Mouse (Mus musculus) kidney, postnatal 14 days (tissue): ENCODE data around the gene Eml2.

ENCODE experiments used
- DNase-seq: peaks from one replicate; pipeline ENCODE4 v3.0.0; 2022; ENCODE audit warnings: mixed read lengths

Eml2 gene

DNA sequence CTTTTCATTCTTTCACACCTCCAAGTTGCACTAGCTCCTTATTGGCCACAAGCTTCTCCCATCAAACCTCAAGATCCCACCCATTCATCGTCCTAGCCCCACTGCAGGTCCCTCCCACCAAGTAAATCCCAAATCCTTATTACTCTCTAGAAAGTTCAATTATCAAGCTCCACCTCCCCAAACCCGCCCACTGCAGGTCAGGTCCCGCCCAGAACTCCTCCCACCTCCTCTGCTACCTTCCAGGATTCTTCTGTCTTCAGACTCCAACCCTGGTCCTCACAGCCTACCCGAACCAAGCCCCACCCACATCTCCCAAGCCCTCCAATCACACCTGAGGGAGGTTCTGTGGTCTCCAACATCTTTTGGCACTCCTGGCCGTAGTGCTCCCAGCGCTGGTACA is 12.0 kb upstream of the Eml2 start:
- peak; percentile 49 for DNase-seq

DNA sequence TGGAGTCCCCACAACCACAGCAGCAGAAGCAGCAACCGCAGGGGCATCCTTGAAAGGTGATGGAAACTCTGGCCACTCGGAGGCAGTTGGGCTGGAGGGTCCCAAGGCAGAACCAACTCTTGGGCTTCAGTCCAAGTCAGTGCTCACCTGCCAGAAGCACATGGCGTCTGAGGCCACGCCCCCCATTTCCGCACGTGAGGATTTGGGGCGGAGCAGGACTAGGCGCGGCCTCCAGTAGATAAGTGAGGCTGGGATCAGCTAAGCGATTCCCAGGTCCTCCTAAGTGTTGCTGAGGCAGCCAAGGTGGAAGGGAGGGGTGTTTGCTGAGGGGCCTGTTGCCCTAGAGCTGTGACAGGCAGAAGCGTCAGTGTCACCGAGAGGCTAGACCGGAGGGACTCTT is 11.2 kb upstream of the Eml2 start:
- DNase-seq: no peak

DNA sequence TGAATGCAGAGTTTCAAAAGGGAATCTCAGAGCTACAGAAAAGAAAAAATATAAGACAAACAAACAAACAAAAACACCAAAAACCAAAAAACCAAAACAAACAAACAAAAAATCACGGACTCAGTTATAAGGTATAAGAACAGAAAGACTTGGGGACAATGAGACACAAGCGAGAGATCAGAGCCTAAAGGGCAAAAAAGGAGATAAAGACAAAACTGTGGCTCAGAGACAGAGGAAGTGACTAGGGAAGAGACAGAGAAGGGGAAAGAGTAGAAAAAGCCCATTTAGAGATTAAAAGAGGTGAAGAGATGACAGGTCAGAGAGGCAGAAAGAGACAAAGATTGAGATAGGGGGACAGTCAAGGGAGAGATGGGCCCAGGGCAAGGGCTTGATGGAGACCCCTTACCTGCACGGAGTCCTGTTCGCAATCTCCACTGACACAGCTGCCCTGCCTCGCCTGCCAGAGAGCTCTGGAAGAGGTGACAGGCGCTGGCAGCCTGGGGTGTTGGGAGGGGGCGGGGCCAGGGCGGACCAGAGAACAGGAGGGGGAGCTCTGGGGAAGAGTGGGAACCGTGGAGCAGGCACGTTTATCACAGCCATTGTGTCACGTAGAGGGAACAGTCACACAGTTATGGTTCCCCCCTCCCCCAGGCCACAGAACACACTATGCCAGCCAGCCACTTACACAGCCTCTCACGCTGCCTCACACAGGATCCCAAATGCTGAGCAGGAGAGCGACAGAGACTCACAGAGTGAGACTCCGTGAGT is 10.4 kb upstream of the Eml2 start, which contains the start of gene Gipr:
Gene Gipr (minus strand): TSS at position 472 of the 768 bp plus-strand sequence.
- DNase-seq: no peak

- DNase-seq: no peak
Measured at GRCm38 (mm10) chr7:19166990-19167389, 9.2 kb upstream of the Eml2 start.

DNA sequence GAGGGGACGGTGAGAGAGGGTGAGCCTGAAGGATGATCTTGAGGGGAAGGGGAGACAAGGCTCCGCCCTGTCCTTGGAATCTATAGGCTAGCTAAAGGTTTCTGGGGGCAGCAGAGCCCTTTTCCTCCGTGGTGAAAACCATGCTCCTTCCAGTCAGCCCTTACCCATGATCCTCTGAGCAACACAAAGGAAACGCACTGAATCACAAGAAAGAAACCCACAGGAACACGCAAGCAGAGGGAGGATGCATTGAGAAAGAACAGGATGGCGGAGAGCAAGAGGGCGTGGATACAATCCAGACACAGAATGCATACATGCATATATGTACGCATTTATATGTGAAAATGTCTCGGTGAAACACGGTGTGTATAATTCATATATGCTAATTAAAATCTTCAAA is 6.7 kb upstream of the Eml2 start:
- DNase-seq: no peak

- peak; percentile 43 for DNase-seq
Measured at GRCm38 (mm10) chr7:19170142-19170541, 6.1 kb upstream of the Eml2 start.

DNA sequence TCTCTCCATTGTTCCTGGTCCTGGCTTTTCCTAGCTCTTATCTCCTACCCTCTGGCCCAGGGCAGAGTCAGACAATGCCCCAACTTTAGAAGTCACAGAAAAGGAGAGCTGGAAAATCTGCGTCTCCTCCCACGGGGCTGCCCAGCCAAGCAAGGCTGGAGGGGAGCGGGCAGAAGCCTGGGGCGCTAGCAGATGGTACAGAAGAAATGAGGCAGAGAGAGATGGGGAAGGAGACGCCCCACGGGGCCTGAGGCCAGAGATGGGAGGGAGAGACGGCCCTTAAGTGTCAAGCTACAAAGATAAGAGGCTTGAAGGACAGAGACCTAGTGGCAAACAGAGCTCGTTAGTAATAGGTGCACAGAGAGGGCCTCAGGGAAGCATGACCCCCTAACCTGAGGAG is 4.4 kb upstream of the Eml2 start:
- DNase-seq: no peak

DNA sequence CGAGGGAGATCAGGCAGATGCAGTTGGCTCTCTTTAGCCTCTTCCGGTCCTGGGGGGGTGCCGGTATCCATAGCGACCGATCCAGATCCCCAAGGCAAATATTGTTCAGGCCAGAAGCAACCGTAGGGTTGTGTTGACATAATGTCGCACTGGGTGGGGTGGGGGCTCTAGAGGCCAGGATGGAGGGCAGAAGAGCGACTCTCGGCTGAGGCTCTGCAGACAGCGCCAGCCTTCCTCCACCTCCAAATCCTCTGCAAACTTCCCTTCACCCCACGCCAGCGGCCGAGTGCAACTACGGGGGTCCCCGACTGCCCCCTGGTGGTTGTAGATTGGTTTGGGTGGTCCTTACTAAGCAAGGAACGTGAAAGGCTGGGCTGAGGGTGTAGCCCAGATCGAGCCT is 3.3 kb upstream of the Eml2 start:
- DNase-seq: peak; percentile 89

DNA sequence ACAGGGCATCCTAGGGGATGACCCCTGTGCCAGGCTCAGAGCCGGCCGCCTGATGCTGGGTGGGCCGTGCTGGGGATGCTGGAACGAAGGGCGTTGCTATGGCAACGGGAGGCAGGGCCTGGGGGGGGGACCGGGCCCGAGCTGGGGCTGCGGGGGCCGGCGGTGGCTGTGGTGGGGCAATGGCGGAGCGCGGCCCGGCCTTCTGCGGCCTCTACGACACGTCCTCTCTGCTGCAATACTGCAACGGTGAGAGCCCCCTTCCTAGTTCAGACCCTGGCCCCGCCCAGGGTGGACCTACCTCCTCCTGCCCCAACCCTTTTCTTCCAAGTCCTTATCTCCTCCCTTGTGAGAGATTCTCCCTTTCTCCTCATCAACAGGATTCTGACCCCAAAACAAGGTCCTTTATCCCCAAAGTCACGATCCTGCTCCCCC is 311 bp downstream of the Eml2 start:
- DNase-seq: no peak

GRCm38 (mm10) chr7:19177216-19177615 is 995 bp downstream of the Eml2 start:
- no peak for DNase-seq

DNA sequence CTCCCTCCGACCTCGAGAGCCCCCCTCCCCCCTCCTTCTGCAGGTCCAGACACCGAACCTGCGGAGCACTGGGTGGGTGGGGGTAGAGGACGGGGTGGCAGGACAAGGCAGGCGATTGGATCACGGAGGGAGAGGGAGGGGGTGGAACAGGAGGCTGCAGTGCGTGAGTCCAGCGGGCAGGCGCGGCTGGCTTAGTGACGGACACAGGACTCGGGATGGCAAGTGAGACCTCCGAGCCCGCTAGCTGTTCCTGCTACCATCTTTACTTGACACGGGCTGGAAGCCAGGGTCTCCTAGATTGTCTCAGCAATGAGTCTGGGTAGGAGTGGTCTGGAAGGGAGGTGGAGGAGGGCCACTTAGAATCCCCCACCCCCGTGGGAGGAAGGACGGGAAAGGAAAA is 1.8 kb downstream of the Eml2 start:
- DNase-seq: no peak

- DNase-seq: peak; percentile 76
Measured at GRCm38 (mm10) chr7:19178443-19179092, 2.3 kb downstream of the Eml2 start.

GRCm38 (mm10) chr7:19179173-19179572 is 3.0 kb downstream of the Eml2 start:
- peak; percentile 77 for DNase-seq

- DNase-seq: no peak
Measured at GRCm38 (mm10) chr7:19179936-19180335, 3.7 kb downstream of the Eml2 start.

- DNase-seq: peak; percentile 75
Measured at GRCm38 (mm10) chr7:19180862-19181429, 4.7 kb downstream of the Eml2 start.

GRCm38 (mm10) chr7:19184250-19184649 is 8.0 kb downstream of the Eml2 start:
- DNase-seq: no peak

DNA sequence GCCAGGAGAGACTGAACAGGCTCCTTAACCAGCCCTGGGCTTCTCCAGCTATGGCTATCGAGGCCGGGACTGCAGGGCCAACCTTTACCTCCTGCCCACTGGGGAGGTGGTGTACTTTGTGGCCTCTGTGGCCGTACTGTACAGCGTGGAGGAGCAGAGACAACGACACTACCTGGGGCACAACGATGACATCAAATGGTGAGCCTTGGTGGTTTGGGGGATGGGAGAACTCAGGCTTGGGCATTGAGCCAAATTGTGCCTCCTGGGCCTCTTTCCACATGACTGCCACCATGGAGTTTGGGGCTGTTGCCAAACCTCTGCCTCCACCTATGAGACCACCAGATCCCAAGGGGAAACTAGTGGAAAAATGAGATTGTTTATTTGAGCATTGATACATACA is 8.5 kb downstream of the Eml2 start:
- peak; percentile 56 for DNase-seq

DNA sequence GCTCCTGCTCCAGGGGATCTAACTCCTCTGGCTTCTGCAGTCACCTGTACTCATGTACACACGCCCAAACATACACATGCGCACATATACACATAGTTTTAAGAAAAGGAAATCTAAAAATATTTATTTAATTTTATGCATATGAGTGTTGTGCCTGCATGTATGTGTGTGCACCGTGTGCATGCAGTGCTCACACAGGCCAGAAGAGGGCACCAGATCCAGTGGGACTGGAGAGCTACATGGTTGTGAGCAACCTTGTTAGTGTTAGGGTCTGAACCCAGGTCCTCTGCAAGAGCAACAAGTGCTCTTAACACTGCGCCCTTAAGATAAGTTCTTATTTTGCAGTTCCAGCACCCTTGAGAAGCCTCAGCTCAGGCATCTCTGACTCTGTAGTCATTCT is 18.5 kb downstream of the Eml2 start:
- no peak for DNase-seq

GRCm38 (mm10) chr7:19196676-19197075 is 20.5 kb downstream of the Eml2 start:
- DNase-seq: no peak

DNA sequence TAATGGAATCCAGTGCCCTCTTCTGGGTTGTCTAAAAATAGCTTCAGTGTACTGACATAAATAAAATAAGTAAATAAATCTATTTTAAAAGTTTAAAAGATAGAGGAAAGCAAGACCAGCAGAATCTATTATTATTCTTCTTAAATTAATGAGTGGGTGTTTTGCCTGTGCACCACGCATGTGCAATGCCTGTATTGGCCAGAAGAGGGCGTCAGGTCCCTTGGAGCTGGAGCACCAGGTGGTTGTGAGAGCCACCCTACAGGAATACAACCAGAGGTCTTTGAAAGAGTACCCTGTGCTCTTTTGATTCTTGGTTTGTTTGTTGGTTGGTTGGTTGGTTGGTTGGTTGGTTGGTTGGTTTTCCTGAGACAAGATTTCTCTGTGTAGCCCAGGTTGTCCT is 21.8 kb downstream of the Eml2 start:
- no peak for DNase-seq

- DNase-seq: no peak
Measured at GRCm38 (mm10) chr7:19201660-19202059, 25.4 kb downstream of the Eml2 start.

- DNase-seq: no peak
Measured at GRCm38 (mm10) chr7:19202065-19202850, 26.0 kb downstream of the Eml2 start.

DNA sequence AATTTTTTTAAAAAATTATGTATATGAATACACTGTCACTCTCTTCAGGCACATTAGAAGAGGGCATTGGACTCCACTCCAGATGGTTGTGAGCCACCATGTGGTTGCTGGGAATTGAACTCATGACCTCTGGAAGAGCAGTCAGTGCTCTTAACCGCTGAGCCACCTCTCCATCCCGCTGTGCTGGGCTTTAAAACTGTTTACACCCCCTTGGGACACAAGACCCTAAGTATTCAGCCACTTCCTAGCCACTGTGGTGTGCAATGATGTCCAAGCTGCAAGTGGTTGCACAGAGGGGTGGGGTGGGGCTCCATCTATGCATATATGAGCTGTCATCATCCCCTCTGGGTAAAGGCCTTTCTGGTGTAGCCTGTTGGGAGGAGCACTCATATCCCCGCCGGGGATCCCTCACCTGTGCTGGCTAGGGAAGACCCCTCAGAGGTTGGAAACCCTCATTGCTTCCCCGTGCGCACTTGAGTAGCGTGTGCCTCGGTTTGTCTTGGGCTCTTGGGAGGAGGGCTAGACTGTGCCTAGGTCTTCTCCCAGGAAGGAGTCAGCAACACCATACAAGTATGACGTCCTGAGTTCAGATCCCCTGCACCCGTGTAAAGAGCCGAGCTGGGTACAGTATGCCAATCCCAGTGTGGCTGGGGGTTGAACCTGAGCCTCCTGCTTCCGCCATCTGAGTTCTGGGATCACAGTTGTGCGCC is 32.1 kb downstream of the Eml2 start:
- DNase-seq: no peak
